Comparison of ENCODE assay signal across 16 mouse cellular contexts in the genomic region with DNA sequence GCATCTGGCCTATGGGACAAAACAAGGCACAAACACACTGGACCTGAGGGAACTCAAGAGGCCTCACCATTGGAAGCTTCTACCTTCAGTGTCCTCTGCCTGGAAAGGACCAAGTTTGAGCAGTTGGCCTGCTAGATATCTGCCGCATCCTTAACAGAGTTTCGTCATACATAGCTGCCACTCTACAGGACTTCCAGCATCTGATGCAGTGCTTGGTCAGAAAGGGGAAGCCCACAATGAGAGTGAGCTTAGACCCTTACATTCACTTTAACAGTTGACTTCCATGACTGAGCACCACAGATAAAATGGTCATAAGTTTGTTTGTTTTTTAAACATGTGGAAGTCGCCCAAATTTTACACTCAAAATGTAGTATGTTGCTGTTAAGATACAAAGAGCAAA.
"Had no signal": no experiment of that assay in that cellular context is flagged by ENCODE, and none has a peak within 500 bp of the region (broad histone marks: within the 10 kb centered on the region; RNA-seq: fewer than 3 reads in every experiment).

No protein-coding gene starts in this region.

- DNase-seq: gastrocnemius, adult 2 months; gastrocnemius, postnatal 10 days; gastrocnemius, postnatal 25 days; heart, adult 11 months; heart, adult 2 months; heart, postnatal 14 days; heart, postnatal 36 days; kidney, adult 11 months; kidney, adult 2 months; kidney, adult 9 months; kidney, postnatal 14 days; kidney, postnatal 4 days; left cerebral cortex, postnatal 4 days had no signal

- ATAC-seq: hindbrain, postnatal 0 days; intestine, embryonic 16.5 days; liver, embryonic 12.5 days had no signal
